Mouse (Mus musculus) lung, postnatal 0 days (tissue): ENCODE data around the gene Ceacam1. TPM values are rescaled to one million over a fixed set of nuclear protein-coding genes. Genes with fewer than 3 reads are reported as not detected.
A peak's percentile ranks its signal among the peaks of the same experiment; 100 is the strongest.
"Not testable (repeated sequence)": the region's sequence is repeated elsewhere in the genome, so short reads cannot be mapped to it uniquely, and the experiment has no call there.

Experiments
- ATAC-seq: fragments of 200-750 bp; cut with Nextera tagmentation; 2 replicates; pipeline ENCODE4 v1.8.0; 2017; ENCODE audit warnings: moderate library complexity
- DNase-seq: peaks from one replicate; pipeline ENCODE4 v3.0.0-alpha.2; 2016; ENCODE audit warnings: low spot score
- H3K27ac ChIP-seq: fragments of 300-500 bp; sonication (generic); 2 replicates; pipeline ENCODE4 v1.5.1; 2014; ENCODE audit warnings: antibody characterized with exemption, mild to moderate bottlenecking, low read length, mixed read lengths
- H3K27me3 ChIP-seq: fragments of 300-500 bp; sonication (generic); replicated peaks from 2 replicates; pipeline ENCODE4 v1.6.1; 2014; ENCODE audit warnings: low read length, mixed read lengths; ENCODE audit not compliant: insufficient read depth
- H3K36me3 ChIP-seq: fragments of 300-500 bp; sonication (generic); 2 replicates; pipeline ENCODE4 v1.6.1; 2014; ENCODE audit warnings: low read length, mixed read lengths; ENCODE audit not compliant: insufficient read depth
- H3K4me1 ChIP-seq: fragments of 300-500 bp; sonication (generic); 2 replicates; pipeline ENCODE4 v1.6.1; 2014; ENCODE audit warnings: antibody characterized with exemption, low read depth, low read length, mixed read lengths; ENCODE audit not compliant: insufficient read depth
- H3K4me2 ChIP-seq: fragments of 300-500 bp; sonication (generic); replicated peaks from 2 replicates; pipeline ENCODE4 v1.6.1; 2014; ENCODE audit warnings: low read depth, mild to moderate bottlenecking, low read length, moderate library complexity, mixed read lengths
- H3K4me3 ChIP-seq: fragments of 300-500 bp; sonication (generic); 2 replicates; pipeline ENCODE4 v1.5.1; 2014; ENCODE audit warnings: low read depth, low read length
- H3K9ac ChIP-seq: fragments of 300-500 bp; sonication (generic); replicated peaks from 2 replicates; pipeline ENCODE4 v1.6.1; 2014; ENCODE audit warnings: low read depth, mild to moderate bottlenecking
- H3K9me3 ChIP-seq: fragments of 300-500 bp; sonication (generic); 2 replicates; pipeline ENCODE4 v1.6.1; 2016; ENCODE audit warnings: low read length, mixed read lengths
- CTCF ChIP-seq: IDR thresholded peaks from 2 replicates; pipeline ENCODE4 v1.5.1; 2016; ENCODE audit warnings: antibody characterized with exemption, mild to moderate bottlenecking
- EP300 ChIP-seq: IDR thresholded peaks from 2 replicates; pipeline ENCODE4 v1.6.1; 2016; ENCODE audit warnings: antibody characterized with exemption, mild to moderate bottlenecking, control low read depth
- WGBS: fragments of 180-500 bp; shearing (Covaris S2); extraction: QIAGEN DNeasy Blood & Tissue Kit; methylation state at CpG from one replicate; pipeline ENCODE4 v1.1.7; 2014; 5-methylcytosine and 5-hydroxymethylcytosine counted together
- polyA plus RNA-seq: library from polyadenylated mRNA; unstranded; fragments of >200 nt; fragmentation: Nextera tagmentation; extraction: Ambion mirVana; gene quantifications from 2 replicates; pipeline ENCODE4 v1.2.1, GENCODE M21; 2015

Ceacam1 gene
- polyA plus RNA-seq, 1 experiment from 2014 or later, result 23.5 TPM

- ATAC-seq (no peak), DNase-seq (no peak)
- 79% methylated on average over 3 of the region's 3 CpGs for WGBS
- H3K4me3 ChIP-seq, result no peak overlapping the region
- no peak overlapping the region for H3K27ac ChIP-seq
- no peaks in the 10 kb centered on the region; the same call in 1 of the 2 replicates for H3K4me1 ChIP-seq
- no peaks in the 10 kb centered on the region for H3K9me3 ChIP-seq
- no peak for TF ChIP-seq CTCF
- no peak for TF ChIP-seq EP300
- H3K4me2 ChIP-seq, result no peak overlapping the region
- H3K9ac ChIP-seq, result no peak overlapping the region
- H3K36me3 ChIP-seq, result no peaks in the 10 kb centered on the region
- H3K27me3 ChIP-seq, result no peaks in the 10 kb centered on the region
Measured at GRCm38 (mm10) chr7:25428321-25428720, 49.1 kb downstream of the Ceacam1 start.

GRCm38 (mm10) chr7:25427144-25427543, 50.3 kb downstream of the Ceacam1 start:
- no peak for ATAC-seq
- Histone ChIP-seq H3K9me3 (no peaks in the 10 kb centered on the region), H3K36me3 (no peaks in the 10 kb centered on the region), H3K4me2 (no peak overlapping the region), H3K27ac (no peak overlapping the region), H3K4me3 (no peak overlapping the region), H3K27me3 (no peaks in the 10 kb centered on the region), H3K9ac (no peak overlapping the region), H3K4me1 (no peaks in the 10 kb centered on the region)
- TF ChIP-seq CTCF (no peak), EP300 (no peak)
- 72% methylated on average over 5 of the region's 5 CpGs for WGBS
- no peak for DNase-seq

- H3K4me2 ChIP-seq, result not testable (repeated sequence)
- peak; percentile 38 for TF ChIP-seq CTCF
Measured at GRCm38 (mm10) chr7:25426380-25426779, 51.0 kb downstream of the Ceacam1 start.

GRCm38 (mm10) chr7:25424429-25424828, 53.0 kb downstream of the Ceacam1 start:
- H3K4me2 ChIP-seq, result no peak overlapping the region
- H3K27ac ChIP-seq, result no peak overlapping the region
- H3K36me3 ChIP-seq, result no peaks in the 10 kb centered on the region
- no peaks in the 10 kb centered on the region for H3K9me3 ChIP-seq
- ATAC-seq (peak; percentile 61), DNase-seq (peak; percentile 89)
- no peak overlapping the region for H3K9ac ChIP-seq
- 33% methylated on average over 4 of the region's 4 CpGs for WGBS
- no peaks in the 10 kb centered on the region for H3K4me1 ChIP-seq
- H3K27me3 ChIP-seq, result no peaks in the 10 kb centered on the region
- H3K4me3 ChIP-seq, result no peak overlapping the region
- TF ChIP-seq EP300 (no peak), CTCF (peak; percentile 94)

More at GRCm38 (mm10) chr7:25426380-25426779, 51.0 kb downstream of the Ceacam1 start:
- DNase-seq, H3K36me3 ChIP-seq, H3K9me3 ChIP-seq, H3K9ac ChIP-seq, H3K4me3 ChIP-seq, ATAC-seq, H3K27me3 ChIP-seq, H3K27ac ChIP-seq, H3K4me1 ChIP-seq: not testable (repeated sequence)
- 90% methylated on average over 4 of the region's 4 CpGs for WGBS

GRCm38 (mm10) chr7:25422286-25422841, 55.0 kb downstream of the Ceacam1 start:
- 75% methylated on average over 16 of the region's 16 CpGs for WGBS
- Histone ChIP-seq H3K9ac (no peak overlapping the region), H3K4me3 (no peak overlapping the region), H3K27ac (no peak overlapping the region), H3K27me3 (no peaks in the 10 kb centered on the region), H3K4me2 (no peak overlapping the region), H3K36me3 (no peaks in the 10 kb centered on the region), H3K9me3 (no peaks in the 10 kb centered on the region), H3K4me1 (no peaks in the 10 kb centered on the region)
- ATAC-seq (no peak), DNase-seq (no peak)
- TF ChIP-seq CTCF, result no peak
- no peak for TF ChIP-seq EP300

GRCm38 (mm10) chr7:25419943-25420342, 57.5 kb downstream of the Ceacam1 start:
- WGBS, result 58% methylated on average over 4 of the region's 4 CpGs
- Histone ChIP-seq H3K9ac (no peak overlapping the region), H3K4me2 (no peak overlapping the region), H3K4me1 (no peaks in the 10 kb centered on the region), H3K27me3 (no peaks in the 10 kb centered on the region), H3K36me3 (no peaks in the 10 kb centered on the region), H3K4me3 (no peak overlapping the region), H3K9me3 (no peaks in the 10 kb centered on the region), H3K27ac (no peak overlapping the region)
- TF ChIP-seq EP300 (no peak), CTCF (no peak)
- DNase-seq, result peak; percentile 37
- no peak for ATAC-seq

- H3K27ac ChIP-seq, result no peak overlapping the region
- no peak overlapping the region for H3K4me2 ChIP-seq
- DNase-seq (no peak), ATAC-seq (no peak)
- no peak overlapping the region for H3K4me3 ChIP-seq
- TF ChIP-seq EP300 (no peak), CTCF (no peak)
- no peaks in the 10 kb centered on the region for H3K27me3 ChIP-seq
- no peaks in the 10 kb centered on the region for H3K4me1 ChIP-seq
- no peaks in the 10 kb centered on the region for H3K36me3 ChIP-seq
- H3K9me3 ChIP-seq, result no peaks in the 10 kb centered on the region
- H3K9ac ChIP-seq, result no peak overlapping the region
- 83% methylated on average over 8 of the region's 8 CpGs for WGBS
Measured at GRCm38 (mm10) chr7:25419536-25419935, 57.9 kb downstream of the Ceacam1 start.
